Mouse (Mus musculus) CD4-positive helper T cell, adult 2 months (primary cell): Measurements from ENCODE around the gene Gpr55.
A peak's percentile ranks its signal among the peaks of the same experiment; 100 is the strongest.
"Not testable (repeated sequence)": the region's sequence is repeated elsewhere in the genome, so short reads cannot be mapped to it uniquely, and the experiment has no call there.

Source experiments
- DNase-seq: peaks from one replicate; pipeline ENCODE4 v3.0.0-alpha.2; 2012; ENCODE audit warnings: low read depth, missing footprints, low spot score

Gpr55 gene

DNA sequence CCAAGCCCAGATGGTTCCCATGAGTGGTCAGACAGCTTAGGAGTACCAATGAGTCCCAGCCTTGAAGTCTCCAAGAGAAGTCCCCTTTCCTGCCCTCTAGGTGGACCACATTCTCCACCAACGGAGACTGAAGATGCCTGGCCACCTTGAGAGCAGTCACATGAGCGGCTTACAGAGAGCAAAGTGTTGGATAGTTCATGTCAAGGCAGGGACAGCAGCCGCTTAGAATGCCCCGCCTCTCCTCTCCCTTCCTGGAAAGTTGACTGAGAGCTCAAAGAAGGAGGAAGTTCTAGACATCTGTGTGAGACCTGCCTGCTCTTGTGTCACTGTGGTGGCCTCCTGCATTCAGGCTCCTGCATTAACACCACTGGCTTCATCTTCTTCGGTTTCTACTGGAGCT lies at the start of gene Gpr55:
TSS of gene Gpr55 (minus strand) at position 135 of the 400 bp plus-strand sequence.
- peak; percentile 60 for DNase-seq

DNA sequence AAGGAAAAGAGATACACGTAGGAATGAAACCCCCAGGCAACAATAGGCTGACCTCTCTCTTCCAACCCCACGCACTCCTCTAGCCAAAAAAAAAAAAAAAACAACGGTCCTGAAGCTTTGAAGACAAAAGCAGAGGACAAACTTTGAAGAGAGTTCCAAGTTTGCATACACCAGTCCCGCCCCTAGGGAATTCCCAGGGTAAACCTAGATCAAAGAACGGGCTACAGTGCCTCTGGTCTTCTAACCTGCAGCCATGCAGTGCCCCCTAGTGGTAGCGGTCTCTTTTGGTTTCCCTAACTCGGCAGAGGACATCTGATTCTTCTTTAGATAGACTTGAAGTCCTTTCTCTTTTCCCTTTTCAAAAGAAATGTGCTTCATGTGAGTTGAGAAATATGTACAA lies 47.0 kb upstream of the Gpr55 start:
- DNase-seq, result peak; percentile 86

DNA sequence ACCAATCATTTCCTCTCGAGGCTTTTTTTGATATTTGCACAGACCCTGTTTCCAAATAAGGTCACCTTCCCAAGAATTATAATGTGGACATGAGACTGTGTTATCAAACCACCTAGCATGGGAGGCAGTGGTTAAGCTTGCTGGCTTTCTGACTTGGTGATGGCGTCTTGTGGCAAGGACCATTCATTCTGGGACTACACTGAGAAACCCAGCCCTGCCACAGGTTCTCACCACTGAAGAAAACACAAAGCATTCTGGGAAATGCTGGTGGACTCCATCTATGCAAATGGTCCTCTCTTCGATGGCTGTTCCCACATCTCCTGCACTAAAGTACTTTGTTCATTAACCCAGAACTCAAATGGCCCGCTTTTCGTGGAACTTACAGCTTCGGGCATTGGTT lies 45.2 kb upstream of the Gpr55 start:
- DNase-seq, result peak; percentile 69

DNA sequence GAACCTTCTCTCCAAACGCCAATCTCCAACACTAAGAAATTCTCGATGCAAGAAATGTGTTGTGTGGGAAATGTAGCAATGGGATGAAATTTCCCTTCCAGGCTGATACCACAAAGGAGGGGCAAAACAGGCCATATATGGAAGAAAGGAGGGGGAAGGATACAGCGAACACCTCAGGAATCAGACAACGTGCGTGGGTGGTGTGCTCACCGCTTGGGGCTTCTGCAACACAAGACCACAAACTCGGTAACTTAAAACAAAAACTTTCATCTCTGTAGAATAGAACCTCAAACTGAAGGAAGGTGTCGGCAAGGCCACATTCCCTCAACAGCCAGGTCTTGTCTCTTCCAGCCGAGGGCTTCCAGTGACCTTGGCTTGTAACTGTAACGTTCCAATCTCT lies 44.7 kb upstream of the Gpr55 start:
- DNase-seq, result peak; percentile 75

DNA sequence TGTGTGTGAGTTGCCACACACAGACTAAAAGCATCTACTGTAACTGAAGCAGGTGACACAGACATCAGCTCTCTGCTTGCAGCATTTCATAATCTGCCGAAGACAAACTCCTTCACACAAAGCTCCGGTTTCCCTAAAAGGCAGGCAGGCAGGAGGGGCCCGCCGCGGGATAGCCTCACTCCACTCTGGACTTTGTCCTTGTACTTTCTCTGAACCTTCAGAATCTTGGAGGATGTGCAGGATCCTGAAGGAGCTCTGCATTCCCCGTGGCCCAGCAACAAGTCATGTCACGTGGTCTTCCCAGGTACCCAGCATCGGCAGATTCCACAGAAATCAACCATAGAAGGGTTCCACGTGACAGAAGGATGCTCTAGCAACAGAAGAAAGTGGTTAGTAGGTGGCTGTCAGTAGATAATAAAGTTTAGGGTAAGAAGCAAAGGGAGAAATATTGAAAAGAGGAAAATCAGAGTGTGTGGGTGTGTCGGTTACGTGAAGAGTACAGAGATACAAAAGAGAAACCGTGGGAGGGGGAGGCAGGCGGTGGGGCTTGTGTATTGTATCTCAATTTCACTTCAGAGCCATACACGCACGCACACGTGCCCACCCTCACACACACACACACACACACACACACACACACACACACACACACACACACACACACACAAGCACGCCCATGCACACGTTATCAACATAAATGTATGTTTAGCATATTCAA lies 39.2 kb upstream of the Gpr55 start:
- DNase-seq, result peak; percentile 56

DNA sequence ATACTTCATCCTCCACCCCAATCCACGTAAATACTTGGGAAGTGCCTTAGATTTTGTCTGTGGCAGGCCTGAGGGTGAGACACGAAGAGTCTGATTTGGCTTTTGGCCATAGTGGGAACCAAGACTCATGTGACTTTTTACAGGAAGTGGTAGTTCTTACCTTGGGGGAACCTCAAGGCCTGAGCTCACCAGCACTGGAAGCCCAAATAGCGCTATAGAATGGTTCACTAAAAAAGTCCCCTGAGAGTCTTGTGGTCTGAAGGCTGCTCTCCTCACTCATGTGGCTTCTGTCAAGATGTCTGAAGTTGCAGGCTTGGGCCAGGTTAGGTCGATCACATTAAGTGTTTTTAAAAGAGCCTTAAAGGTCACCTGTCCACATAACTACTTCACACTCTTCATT lies 37.2 kb upstream of the Gpr55 start:
- peak; percentile 61 for DNase-seq

DNA sequence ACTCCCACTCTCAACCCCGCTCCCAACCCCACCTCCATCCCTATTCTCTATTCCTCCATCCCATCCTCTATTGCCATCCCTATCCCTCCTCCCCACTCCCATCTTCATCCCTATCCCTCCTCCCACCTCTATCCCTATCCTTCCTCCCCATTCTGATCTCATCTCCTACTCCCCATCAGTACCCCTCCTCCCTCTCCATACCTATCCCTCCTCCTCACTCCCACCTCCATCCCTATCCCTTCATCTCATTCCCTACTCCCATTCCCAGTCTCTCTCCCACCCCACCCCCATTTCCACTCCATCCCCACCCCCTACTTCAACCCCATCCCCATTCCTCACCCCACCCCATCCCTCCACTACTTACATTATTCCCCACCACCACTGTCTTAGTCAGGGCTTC lies 36.4 kb upstream of the Gpr55 start:
- DNase-seq, result no peak

DNA sequence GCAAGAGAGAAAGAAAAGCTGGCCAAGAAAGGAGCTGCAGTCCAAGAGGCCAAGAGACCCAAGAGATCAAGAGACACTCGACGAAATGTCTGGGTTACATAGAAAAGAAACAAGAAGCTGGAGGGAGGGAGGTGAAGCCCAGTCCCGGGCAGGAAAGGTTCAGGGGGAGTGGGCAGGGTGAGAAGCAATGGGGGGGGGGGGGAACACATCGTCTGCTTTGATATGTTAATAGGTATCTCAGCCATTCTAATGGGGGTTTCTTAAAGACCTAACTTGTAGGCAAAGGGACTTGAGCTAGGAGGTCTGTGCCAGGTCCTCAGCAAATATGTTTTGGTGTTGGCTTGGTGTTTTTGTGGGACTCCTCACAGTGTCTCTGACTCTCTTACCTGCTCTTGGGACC lies 32.7 kb upstream of the Gpr55 start:
- DNase-seq, result no peak

DNA sequence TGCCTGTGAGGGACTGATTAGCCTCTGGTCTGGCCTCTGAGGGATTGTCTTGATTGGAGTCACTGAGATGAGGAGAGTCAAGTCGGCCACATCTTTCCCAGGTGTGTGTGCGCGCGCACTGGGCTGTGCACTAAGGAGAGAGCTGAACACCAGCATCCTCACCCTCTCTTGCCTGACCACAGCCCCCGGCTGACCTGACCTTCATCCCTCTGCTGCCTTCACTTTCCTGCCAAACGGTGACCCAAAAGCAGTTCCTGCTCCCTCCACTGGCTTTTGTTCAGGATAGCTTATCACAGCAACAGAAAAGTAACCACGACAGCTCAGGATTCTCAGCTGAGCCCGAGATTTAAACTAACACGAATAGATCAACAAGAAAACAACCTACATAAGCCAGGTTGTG lies 31.4 kb upstream of the Gpr55 start:
- DNase-seq, result no peak

DNA sequence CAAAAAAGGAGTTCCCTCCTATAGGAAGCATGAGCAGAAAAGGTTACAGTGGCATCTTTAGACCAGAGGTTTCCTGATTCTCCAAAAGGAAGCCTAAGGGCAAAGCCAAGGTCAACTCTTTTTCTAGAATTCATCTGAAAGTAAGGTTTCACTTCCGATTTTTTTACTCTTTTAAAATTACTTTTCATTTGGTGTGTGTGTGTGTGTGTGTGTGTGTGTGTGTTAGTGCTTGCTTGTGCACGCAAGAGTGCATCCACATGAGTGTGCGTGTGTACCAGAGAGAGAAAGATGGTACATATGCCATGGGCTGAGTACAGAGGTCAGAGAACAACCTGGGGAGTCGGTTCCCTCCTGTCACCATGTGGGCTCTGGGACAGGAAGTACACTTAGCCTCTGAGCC lies 28.1 kb upstream of the Gpr55 start:
- DNase-seq, result not testable (repeated sequence)

DNA sequence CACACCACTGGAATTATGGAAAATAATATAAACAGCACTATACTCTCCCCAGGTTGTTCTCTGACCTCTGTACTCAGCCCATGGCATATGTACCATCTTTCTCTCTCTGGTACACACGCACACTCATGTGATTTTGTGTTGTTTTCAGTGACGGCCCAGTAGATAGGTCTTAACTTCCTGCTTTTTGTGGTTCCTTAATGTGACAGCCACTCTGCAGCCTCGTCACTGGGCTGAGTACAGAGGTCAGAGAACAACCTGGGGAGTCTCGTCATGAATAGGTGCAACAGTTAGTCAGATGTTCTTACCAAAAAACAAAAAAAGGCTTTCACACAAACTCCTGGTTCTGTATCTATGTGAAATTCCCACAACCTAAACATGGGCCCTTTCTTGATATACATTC lies 27.5 kb upstream of the Gpr55 start:
- no peak for DNase-seq

DNA sequence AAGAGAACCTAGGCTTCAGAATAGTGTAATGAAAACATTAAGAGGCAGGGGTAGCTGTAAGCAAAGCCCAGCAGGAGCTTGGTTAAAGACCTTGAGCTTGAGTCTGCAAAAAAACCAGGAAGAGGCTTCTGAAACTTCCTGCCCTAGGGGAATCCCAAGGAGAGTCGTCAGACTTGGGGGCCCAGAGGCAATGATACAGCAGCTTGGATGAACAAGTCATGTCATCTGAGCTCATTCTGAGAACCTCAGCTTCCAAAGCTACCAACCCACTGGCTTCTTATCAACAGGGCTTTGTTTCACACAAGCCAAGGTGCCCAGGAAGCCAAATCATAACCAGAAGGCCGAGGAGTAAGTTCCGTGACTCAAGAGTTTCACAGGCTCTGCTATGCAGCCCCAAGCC lies 25.0 kb upstream of the Gpr55 start:
- DNase-seq, result peak; percentile 42

DNA sequence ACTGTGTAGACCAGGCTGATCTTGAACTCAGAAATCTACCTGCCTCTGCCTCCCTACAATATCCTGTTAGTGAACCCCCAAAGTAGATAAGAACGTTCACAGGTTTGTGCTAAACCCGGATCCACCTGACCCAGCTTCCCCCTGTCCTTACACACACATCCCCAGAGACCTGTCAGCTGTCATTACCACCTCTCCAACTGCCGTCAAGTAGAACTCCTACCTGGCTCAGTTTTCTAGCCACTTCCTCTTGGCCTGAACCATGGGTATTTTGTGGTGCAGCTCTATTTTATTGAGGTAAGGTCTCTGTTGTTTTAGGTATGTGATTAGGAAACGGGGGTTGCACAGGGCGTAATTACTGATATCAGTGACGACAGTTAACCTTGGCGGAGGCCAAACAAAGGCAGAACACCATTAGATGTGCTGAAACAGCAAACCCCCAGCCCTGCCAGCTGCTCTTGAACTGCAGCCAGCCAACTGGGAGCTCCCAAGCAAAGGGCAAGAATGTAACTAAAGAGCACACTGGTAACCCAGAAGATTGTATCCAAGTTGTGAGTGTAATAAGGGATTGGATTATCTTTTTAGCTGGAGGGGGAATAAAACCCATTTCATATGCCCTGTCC lies 21.0 kb upstream of the Gpr55 start:
- DNase-seq, result no peak

DNA sequence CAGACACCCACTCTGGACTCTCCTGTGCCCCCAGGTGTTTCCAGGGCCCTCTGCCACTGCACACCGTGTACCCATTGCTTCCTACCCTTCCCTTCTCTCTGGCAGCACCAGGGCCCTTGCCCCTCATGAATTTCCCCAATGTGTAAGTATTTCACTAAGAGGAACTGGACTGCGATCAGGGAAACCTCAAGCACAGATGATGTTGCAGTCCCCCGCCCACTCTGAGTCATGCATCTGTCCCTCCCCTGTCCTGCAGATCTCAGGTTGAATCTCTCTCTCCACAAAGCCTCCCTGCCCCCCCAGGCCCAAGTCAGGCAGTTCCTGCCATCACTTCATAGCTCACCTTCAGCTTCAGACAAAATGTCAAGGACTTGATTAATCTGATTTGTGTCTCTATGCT lies 16.9 kb upstream of the Gpr55 start:
- DNase-seq, result no peak

DNA sequence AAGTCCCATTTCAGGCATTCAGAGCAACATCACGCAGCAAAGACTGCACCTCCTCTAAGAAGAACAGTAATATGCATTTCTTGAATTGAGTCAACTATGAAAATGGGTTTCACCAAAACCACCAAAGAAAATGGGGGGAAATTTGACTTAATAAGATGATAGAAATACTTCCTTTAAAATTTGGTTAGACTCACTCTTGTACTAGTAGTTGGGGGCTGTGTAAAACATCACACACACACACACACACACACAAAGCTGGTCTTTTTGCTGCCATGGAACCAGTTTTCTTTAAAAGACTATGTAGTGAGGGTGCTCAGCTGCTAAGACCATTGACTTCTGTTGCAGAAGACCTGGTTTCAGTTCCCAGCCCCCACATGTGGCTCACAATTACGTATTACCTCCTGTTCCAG lies 12.7 kb upstream of the Gpr55 start:
- no peak for DNase-seq

DNA sequence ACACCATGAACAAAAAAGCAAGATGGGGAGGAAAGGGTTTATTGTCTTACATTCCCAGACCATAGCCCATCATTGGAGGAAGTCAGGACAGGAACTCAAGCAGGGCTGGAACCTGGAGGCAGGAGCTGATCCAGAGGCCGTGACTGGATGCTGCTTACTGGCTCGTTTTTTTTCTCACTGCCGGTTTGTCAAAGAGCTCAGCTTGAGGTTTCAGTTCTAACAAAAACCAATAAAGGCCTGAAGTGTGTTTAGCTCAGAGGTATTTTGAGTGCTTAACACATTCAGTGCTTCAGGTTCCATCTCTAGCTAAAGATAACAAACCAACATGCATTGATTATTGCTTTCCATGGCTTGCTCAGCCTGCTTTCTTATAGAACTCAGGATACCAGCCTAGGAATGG lies 11.5 kb upstream of the Gpr55 start:
- no peak for DNase-seq

DNA sequence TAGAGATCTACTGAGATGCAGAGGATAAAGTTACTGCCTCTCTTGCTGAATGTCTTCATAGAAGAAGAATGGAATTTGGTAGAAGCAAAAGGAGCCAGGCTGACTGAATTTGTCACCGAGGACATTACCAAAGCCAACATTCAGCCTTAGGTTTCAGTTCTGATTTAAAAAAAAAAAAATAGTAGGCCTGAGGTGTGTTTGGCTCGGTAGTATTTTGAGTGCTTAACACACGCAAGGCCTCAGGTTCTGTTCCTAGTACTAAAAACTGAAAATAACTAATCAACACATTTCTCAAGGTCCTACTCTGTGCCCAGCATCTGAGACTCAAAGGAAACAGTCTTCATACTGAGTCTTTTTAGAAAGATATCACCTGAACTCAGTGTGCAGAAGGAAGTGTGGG lies 10.3 kb upstream of the Gpr55 start:
- DNase-seq, result no peak

DNA sequence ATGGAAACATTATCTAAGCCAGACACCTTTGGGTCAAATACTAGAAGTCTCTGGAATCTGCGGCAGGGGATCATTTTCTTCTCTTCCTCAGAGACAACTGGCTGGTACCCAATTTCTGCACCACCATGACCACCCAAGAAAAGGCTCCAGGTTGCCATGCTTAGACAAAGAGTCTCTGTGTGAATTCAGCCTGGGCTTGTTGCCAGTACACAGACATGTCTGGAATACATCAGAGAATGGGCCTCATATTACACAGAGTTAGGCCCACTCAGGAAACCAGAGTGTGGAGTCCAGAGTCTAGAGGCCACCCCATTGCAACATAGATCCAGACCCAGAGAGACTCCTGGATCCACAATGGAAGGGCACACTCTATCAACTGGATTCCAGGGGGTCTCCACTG lies 8.7 kb upstream of the Gpr55 start:
- no peak for DNase-seq

DNA sequence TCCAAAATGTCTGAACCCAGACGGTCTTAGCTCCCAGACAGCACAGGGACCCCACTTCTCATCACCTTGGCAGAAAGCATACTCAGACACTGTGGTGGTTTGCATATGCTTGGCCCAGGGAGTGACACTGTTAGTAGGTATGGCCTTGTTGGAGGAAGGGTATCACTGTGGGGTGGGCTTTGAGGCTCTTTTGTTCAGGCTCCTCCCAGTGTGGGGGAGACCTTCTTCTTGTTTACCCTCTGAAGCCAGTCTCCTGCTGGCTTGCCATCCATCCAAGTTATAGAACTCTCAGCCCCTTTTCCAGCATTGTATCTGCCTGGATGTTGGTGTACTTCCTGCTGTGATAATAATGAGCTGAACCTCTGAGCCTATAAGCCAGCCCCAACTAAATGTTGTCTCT lies 8.3 kb upstream of the Gpr55 start:
- no peak for DNase-seq

DNA sequence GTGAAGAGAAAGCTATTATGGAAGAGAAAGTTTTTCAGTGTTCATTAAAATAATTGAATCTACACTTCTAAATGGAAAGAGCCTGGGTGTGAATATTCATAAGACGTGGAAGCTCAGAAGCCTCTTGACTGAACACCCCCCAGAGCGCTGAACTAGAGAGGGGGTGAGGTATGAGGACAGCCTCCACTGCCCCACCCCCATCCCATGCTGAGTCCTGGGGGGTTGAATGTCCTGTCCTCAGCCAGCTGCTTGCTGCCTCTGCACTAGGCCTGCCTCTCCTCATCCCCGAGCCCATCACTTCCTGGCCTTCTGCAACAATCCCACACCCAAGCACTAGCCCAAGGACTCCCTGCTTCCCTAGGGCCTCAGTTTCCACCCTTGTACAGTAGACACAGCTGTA lies 5.0 kb upstream of the Gpr55 start:
- no peak for DNase-seq

DNA sequence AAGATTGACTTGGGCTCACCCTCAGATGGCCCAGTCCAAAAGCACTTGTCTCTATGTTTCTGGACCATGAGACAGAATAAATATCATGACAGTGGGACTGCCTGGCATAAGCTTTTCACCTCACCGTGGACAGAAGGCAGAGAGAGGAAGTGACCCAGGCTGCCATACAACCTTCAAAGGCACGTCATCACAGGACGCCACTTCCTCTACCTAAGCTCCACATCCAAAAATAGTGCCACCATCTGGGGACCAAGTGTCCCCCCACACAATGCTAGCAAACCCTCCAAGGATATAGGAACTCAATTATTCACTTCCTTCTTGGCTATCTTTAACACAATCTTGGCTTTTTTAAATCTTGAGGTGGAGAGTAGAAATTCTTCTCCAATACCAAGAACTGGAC lies 1.3 kb upstream of the Gpr55 start:
- peak; percentile 44 for DNase-seq

DNA sequence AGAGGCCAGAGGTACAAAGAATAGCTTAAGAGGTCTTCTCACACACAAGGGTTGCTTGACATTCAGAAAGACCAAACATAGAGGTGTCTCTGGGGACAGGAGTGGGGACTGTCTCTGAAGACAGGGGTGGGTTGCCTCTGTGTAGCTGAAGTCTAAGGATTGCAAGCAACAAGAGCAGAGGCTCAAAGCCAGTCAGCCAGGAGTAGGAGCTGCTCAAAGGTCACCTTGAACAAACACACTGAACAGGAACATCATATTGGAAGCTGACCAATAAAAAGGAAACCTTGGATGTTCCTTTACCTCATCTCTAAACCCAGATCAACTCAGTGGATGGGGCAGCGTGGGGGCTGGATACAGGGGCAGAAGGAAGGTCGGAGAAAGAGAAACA lies 924 bp downstream of the Gpr55 start:
- DNase-seq, result no peak

DNA sequence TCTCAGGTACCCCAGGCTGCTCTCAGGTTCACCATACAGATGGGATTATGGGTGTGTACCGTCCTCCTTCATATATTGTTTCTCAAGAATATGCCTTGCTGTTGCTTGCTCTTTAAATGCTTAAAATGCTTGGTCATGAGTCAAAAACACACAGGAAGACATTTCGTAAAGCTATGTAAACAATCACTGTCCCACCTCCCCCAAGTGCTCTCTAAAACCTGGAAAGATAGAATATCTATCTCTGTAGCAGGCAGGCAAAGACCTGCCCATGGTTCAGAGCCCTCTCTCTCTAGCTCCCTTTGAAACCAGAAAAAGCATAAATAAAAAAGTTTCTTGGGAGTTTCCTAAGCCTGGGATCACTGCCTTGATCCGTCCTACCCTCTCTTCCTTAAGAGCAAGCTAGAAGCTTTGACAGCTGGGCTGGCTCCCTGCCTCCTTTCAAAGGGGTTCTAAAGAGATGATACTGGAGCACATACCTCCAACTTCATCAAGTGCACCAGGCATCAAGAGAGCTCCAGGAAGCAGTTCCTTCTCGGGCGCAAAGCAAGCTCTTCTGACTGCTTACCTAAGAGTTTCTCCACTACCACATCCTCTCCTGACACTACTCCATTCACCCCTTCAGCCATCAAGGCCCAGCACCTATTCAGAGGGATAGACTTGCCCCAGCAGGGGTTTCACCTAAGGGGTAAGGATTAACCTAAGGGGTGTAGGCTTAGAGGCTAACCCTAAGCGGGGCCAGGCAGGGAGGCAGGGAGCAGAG lies 1.5 kb downstream of the Gpr55 start:
- peak; percentile 53 for DNase-seq
